Mouse (Mus musculus): Measurements from ENCODE around the gene Vwa8. TPM values are rescaled to one million over a fixed set of nuclear protein-coding genes. Genes with fewer than 3 reads are reported as not detected.

The Vwa8 gene
- polyA plus RNA-seq, 1 experiment from 2014 or later, result 8.8 TPM

- Histone ChIP-seq H3K9ac (replicated peaks; ENCODE audit: low read depth) (no peak overlapping the region), H3K36me3 (ENCODE audit: insufficient read depth, low read length) (no peaks in the 10 kb centered on the region), H3K27me3 (replicated peaks; ENCODE audit: insufficient read depth, low read length) (no peaks in the 10 kb centered on the region), H3K27ac (ENCODE audit: low read length) (no peak overlapping the region), H3K4me3 (ENCODE audit: low read depth, low read length) (no peak overlapping the region), H3K4me1 (ENCODE audit: insufficient read depth, low read depth, low read length) (no peaks in the 10 kb centered on the region), H3K9me3 (ENCODE audit: low read length) (no peaks in the 10 kb centered on the region), H3K4me2 (replicated peaks; ENCODE audit: low read depth, low read length) (no peak overlapping the region)
- WGBS, result 51% methylated on average over 3 of the region's 3 CpGs
- ATAC-seq (no peak), DNase-seq (ENCODE audit: low spot score) (no peak)
- TF ChIP-seq CTCF (IDR thresholded peaks at IDR 0.05), result no peak
Observed at GRCm38 (mm10) chr14:79244571-79244970, 395.7 kb downstream of the Vwa8 start.

- 70% methylated on average over 5 of the region's 5 CpGs for WGBS
- H3K36me3 ChIP-seq (ENCODE audit: insufficient read depth, low read length), result no peaks in the 10 kb centered on the region
- H3K4me2 ChIP-seq (replicated peaks; ENCODE audit: low read depth, low read length), result no peak overlapping the region
- no peak for ATAC-seq
- no peaks in the 10 kb centered on the region for H3K9me3 ChIP-seq (ENCODE audit: low read length)
- H3K4me3 ChIP-seq (ENCODE audit: low read depth, low read length), result no peak overlapping the region
- H3K4me1 ChIP-seq (ENCODE audit: insufficient read depth, low read depth, low read length), result no peaks in the 10 kb centered on the region
- H3K27ac ChIP-seq (ENCODE audit: low read length), result no peak overlapping the region
- no peaks in the 10 kb centered on the region for H3K27me3 ChIP-seq (replicated peaks; ENCODE audit: insufficient read depth, low read length)
- TF ChIP-seq EP300 (IDR thresholded peaks at IDR 0.05) (no peak), CTCF (IDR thresholded peaks at IDR 0.05) (no peak)
- no peak for DNase-seq (ENCODE audit: low spot score)
- H3K9ac ChIP-seq (replicated peaks; ENCODE audit: low read depth), result no peak overlapping the region
Observed at GRCm38 (mm10) chr14:79251727-79252285, 403.0 kb downstream of the Vwa8 start.

Other genes starting within 250 kb of the Vwa8 start
- 4.0 and 4.6 TPM in 2 replicates for gene Dgkh, start 116.3 kb upstream of the Vwa8 start, polyA plus RNA-seq (2015; fragmentation: Nextera tagmentation; extraction: Ambion mirVana)